Mouse (Mus musculus): Measurements from ENCODE around the gene Csad.

Gene Csad

DNA sequence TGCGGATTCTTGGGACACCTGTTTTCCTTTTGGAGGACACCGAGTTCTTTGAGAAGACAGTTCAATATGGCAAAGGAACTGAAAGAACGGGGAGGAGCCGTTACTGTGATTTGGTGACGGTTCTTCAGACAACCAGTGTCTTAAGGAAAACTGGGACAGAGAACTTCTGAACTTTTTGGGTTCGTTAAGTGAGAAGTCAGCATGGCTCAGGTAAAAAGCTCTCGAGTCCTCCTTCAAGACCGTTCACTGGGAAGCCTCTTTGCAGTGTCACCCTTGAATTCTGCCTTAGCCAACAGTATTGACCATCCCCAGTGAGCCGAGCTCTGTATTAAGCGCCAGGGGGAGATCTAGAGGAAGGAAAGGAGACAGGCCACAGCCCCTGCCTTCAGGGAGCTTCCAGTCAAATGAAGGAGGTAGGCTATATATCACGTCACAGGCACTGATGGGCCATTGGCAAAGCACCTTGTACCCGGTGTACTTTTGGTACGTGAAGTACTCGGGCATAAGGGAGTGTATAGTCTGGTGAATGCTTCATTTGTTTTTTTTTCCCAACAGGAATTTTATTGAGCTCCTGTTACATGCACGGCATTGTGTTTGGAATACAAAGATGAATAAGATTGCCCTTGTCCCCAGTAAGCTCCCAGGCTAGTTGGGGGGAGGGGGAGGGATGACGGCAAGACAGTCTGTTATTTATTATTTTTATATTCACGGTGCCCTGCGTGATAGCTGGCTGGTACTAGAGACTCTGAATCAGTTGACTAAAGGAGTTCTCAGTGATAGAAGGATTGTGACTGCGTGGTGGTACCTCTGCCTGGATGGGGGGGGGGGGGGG, at the start of gene Csad:
TSS of gene Csad (minus strand) at position 51 of the 832 bp plus-strand sequence.
- in situ Hi-C loops (cut with MboI, MseI): no loop called here

GRCm38 (mm10) chr15:102250521-102250920, 46.0 kb upstream of the Csad start:
- in situ Hi-C loops (cut with MboI, MseI): no loop called here

GRCm38 (mm10) chr15:102249967-102250366, 45.4 kb upstream of the Csad start:
- in situ Hi-C loops (cut with MboI, MseI): no loop called here

DNA sequence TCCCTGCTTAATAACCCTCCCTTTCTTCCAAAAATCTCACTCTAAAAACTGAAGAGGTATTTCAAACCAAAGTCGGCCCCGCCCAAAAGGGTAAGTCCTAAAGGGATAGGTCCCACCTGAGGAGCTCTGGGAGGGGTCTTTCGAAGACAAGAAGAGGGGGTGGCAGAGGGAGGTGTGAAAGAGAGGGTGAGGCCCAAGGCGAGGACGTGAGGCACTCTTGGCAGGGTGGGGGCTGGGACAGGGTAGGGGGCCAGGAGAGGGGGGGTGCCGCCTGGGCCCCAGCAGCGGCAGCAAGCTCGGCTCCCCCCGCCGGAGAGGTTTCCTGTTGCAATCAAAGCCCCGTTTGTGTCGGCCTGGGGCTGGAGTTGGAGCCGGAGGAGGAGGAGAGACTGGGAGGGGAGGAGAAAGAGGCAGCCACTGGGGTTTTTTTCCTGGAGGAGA, 44.7 kb upstream of the Csad start:
- in situ Hi-C loops (cut with MboI, MseI): no loop called here

GRCm38 (mm10) chr15:102248812-102249191, 44.3 kb upstream of the Csad start:
- in situ Hi-C loops (cut with MboI, MseI): no loop called here

DNA sequence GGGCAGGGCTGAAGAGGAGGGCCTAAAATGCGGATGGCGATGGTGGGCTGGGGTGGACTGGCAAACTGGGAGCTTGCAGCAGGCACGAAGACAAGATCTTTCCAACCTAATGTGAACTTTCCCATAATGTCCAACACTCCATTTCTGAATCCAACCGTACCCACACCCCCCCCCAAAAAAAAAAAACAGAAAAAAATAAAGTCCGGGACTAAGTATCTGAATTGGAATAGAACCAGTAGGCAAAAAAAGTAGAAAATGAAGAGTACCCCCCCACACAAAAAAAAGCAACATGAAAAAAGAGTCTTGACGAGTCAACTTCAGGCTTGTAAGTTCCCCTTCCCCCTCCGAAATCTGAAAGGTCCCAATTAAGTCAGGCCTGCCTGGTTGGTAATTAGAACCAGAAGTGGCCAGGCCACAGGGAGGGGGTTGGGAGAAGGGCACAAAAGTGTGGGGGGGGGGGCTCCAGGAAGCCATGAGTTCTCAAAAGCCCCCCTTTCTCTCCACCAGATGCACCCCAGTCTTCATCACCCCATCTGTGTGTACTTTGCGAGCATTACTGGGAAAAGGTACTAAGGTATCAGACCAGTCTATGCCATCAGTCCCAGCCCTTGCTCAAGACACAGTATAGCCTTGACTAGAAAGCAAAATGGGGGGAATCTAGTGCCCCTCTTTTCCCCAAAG, 43.7 kb upstream of the Csad start:
- in situ Hi-C loops (cut with MboI, MseI): no loop called here

DNA sequence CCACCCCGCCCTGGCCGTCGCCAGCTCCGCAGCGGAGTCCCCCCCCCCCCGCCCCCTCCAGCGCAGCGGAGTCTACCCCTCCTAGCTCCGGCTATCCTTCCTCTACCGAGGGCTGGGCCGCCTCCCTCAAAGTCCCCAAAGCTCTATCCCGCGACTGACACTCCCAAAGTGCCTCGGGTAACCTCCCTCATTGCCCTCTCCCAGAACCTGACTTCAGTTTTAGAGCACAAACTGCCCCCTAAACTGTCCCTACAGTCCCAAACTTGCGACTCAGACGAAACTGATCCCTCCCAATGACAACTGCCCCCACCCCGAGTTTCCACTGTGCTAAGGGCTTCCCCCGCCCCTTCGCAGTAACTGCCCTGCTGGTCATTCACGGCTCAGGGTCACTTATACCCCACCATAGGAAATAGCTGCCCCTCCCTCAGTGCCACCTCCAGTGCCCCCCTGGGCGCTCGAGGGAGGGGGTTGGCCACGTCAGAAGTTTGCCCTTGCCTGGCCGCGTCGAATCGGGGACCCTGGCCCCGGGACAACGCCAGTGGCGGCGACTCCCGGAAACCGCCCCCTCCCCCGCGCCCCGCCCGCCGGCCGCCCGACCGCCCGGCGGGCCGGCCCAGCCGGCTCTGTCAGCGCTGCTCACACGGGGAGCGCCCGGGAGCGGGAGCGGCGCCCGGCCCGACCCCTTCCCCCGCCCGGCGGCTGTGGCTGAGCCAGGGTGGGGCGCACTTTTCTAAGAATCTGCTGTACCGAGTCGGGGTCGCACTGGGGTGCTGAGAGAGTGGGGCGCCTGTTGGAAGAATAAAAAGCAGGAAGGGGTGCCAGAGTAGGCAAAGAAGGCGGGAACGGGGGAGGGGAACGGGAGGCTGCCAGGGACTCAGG, 43.0 kb upstream of the Csad start:
- in situ Hi-C loops (cut with MboI, MseI): no loop called here

GRCm38 (mm10) chr15:102246866-102247251, 42.3 kb upstream of the Csad start:
- in situ Hi-C loops (cut with MboI, MseI): no loop called here

DNA sequence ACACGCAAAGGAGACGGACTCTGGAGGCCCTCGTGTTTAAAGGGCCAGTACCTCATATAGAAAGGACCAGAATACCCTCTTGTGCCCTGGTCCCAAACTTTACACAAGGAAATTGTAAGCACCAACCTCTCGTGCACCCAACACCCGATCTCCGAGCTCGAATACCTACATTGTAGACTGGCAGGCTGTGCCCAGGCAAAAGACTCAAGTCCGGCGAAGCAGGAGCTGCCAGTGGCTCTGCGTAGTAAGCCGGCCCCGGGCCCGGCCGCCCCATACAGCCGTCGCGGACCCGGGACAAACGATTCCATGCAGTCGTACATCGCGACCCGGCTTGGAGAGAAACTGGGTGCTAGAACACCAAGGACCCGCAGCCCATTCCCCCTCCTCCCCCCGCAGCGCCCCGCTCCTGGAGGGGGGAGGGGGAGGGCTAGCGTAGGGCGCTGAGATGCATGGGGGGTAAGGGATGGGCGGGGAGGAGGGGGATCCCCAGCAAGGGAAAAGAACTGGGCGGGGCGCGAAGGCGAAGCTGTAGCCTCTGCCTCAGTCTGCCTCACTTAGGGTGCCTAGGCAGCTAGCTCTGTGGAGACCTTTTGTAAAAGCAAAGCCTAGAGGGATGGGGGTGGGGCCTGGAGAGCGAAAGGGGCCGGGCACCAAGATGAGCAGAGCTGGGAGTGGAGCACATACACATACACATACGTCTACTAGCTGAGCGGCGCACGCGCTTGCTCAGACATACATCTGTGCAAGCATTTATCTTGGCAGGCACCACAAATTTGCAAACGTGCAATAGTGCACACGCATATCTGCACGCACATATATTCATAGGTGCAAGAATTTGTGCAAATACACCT, 41.6 kb upstream of the Csad start:
- in situ Hi-C loops (cut with MboI, MseI): no loop called here

DNA sequence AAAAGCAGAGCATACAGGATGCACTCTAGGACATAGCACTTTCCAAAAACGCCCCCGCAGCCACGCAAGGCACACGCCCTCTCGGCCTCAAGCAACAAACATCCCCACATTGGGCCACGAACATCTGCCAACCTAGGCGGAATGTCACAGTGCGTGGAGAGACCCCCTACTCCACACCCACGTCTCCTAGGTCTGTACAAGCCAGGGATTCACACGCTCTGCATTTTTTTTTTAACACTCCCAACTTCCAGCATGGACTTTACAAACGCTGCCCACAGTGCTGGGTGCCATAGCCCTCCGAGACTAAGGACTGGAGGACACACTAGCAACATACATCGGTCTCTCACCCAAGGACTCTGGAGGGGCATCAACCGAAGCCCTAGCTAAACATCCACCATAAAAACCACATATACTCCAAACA, 40.9 kb upstream of the Csad start:
- in situ Hi-C loops (cut with MboI, MseI): no loop called here

- in situ Hi-C loops (cut with MboI, MseI): no loop called here
Measured at GRCm38 (mm10) chr15:102244306-102245191, 40.0 kb upstream of the Csad start.

DNA sequence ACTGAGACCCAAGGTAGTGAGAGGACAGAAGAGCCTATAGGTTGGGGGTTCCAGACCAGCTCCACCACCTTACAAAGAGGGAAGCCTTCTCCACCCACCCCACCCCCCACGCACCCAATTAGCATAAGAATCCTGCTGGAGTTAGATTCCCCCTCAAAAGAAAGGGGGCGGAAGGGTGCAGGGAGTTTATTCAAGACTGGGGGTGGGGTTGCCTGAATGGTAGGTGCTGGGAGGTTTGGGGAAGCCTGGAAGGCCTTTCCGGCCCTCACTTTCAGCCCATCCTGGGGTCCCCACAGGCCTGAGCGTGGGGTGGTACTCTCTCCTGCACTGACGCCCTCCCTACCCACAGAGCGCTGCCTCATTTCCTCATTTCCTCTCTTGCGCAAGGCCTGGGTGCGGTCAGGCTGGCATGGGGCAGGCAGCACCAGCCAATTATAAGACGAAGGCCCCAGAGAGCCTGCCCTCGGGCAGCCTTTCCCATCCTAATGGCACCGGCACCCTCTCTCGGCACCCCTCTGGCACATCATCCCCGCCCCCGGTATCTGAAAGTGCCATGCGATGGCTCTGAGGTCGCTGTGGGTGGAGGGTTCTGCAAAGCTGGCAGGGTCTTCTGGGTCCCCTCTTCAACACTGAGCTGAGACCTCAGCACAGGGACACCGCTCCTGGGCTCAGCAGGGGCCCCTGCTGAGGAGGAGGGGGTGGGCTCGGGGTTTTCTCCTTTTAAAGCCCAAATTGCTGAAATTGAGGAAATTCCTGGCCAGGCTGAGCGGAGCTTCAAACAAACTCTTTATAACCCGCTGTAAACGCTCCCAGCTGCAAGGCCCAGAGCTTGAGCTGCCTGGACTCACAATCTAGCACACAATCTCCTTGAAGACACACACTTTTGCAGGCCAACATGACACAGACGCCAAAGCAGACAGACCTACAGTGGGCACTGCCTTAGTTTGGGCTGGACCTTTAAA, 39.0 kb upstream of the Csad start:
- in situ Hi-C loops (cut with MboI, MseI): no loop called here

DNA sequence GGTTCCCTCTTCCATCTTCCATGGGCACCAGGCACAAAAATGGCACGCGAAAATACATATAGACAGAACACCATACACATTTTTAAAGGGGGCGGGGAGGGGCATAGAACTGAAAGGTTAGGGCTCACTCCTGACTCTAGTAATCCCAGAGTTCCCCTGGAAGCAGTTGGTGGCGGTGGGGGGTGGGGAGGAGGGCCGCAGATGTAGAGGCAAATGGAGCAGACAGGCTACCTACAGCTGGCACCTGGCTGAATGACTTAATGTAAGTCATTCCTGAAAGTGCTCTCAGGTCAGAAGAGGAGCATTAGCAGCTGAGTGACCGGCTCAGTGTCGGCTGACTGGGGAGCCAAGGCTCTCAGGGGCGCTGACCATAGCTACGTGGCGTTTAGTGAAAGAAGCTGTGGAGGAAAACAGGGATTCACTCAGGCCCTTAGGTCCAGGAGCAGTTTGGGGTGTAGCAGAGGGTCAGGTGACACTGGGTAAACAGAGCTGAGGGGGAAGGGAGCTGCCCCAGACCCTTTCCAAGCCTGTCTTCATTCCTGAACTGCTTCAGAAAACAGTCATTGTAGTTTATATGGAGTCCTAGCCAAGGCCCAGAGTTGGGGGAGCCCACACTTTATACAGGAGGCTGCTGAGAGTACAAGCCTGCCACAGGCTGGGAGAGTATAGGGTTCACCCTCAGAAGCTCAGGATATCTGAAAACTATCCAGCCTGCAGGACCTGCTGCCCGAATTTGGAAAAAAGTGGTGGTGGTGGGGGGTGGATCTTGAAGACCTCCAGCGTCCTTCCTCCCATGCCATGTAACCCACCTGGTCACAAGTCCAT, 38.1 kb upstream of the Csad start:
- in situ Hi-C loops (cut with MboI, MseI): no loop called here

GRCm38 (mm10) chr15:102240607-102241006, 36.1 kb upstream of the Csad start:
- in situ Hi-C loops (cut with MboI, MseI): no loop called here

DNA sequence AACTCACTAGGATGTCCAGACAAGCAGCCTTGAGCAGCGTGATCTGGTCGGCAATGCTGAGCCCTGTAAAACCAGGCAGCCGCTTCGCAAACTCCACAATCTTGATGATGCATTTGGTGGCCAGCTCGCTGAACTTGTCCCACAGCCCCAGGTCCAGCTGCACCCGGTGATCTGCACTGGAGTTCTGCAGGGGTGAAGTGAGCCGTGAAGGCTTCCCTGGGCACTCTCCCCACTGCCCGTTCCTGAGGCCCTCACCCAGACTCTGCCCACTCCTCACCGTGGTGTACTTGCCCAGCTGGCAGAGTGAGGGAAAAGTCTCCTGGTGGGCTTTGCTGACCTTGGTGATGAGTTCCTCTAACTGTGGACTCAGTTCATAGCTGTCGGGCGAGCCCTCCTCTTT, 35.3 kb upstream of the Csad start:
- in situ Hi-C loops (cut with MboI, MseI): no loop called here

DNA sequence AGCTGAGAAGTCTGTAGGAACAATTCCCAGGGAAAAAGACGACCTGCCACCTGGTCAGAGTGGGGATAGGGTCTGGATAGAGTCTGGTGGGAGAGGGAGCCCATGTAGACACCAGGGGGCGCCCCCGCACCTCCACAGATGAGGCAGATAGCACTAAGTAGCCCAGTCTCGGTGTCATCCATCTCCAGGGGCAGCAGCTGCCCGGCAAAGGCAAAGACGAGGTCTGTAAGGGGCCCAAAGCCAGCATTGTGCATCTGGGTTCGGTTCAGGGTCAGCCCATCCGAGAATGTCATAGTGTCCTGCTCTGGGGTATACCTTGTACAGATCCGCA, 34.7 kb upstream of the Csad start:
- in situ Hi-C loops (cut with MboI, MseI): no loop called here

GRCm38 (mm10) chr15:102238543-102239259, 34.2 kb upstream of the Csad start:
- in situ Hi-C loops (cut with MboI, MseI): no loop called here
